Mouse (Mus musculus): Measurements from ENCODE around the gene Ttc21b. TPM values are rescaled to one million over a fixed set of nuclear protein-coding genes. Genes with fewer than 3 reads are reported as not detected.
"Not testable (repeated sequence)": the region's sequence is repeated elsewhere in the genome, so short reads cannot be mapped to it uniquely, and the experiment has no call there.

Gene Ttc21b
- total RNA-seq (2021): 1 to 10 TPM; 1.3 to 1.4 TPM
- long read RNA-seq, experiment 1: 0 reads
- long read RNA-seq, experiment 2: 0 reads

GRCm38 (mm10) chr2:66256220-66257131 is at the start of gene Ttc21b:
Ttc21b (minus strand) TSS chr2:66256617.
- DNase-seq: peak; percentile 92

- DNase-seq: no peak
These were observed 16.1 kb upstream of the Ttc21b start for GRCm38 (mm10) chr2:66272551-66272950.

DNA sequence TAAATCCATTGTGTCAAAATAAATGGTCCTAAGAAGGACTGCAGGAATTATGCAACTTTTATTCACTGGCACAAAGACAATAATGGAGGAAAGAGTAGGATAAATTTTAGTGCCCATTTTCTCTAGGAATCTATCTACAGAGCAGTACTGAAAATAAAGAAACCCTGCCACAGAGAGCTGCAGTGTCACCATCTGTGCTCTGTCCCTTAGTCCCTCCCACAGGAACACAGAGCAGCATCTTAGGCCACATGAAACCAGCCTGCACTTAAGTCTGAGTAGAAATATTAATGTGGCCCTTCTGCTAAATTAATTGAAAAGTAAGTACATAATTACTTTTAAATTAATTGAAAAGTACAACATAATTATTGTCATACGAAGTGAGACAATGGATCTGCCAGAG is 12.4 kb downstream of the Ttc21b start:
- DNase-seq: no peak

DNA sequence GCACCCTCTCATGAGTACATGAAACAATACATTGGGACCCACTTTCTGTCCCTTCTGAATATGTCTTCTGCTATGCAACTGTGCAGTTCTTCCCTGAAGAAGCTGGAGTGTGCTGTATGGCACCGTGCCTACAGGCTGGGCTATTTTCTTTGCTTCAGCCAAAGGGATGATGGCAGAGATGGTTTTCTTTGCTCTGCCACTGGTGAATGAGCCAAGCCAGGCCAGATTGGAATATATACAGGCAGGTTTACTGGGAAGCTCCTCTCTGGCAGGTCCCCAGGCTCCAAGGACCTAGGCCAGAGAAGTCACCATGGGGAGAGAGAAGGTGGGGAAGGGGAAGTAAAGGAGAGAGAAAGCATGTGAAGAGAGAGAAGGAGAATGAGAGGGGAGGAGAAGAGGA is 16.1 kb downstream of the Ttc21b start:
- DNase-seq: no peak

DNA sequence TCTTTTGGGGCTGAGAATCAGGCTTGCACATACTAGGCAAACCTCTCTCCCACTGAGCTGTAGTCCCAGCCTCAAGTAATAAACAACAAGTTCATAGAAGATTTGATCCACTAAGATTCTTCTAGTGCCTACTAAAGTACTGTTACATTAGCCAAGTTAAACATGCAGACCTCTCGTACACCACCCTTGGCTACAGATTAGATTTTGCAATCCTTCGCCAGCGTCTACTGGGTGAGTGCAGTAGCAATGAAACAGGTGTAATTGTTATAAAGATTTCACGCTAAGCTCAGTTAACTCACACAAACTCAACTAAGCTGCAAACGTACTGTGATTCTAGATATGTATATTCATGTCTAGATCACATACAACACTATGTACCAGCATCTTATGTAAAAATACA is 17.5 kb downstream of the Ttc21b start:
- no peak for DNase-seq

GRCm38 (mm10) chr2:66220954-66221353 is 35.5 kb downstream of the Ttc21b start:
- no peak for DNase-seq

DNA sequence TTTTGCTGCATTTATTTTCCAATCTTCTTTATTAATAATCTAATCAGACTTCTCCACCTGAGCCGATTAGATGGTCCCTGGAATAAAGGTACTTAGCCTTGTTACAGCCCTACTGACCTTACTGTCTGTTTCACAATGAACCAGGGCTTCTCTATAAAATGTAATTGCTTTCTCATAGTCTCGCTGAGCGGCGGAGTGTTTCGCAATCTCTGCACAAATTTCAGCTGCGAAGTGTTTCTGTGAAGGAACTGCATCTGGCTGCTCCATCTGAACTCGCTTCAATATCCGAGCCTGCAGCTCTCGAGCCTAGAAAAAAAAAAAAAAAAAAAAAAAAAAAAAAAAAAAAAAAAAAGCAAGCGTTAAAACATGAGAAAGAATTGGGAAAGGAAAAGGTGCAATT is 46.5 kb downstream of the Ttc21b start:
- no peak for DNase-seq

DNA sequence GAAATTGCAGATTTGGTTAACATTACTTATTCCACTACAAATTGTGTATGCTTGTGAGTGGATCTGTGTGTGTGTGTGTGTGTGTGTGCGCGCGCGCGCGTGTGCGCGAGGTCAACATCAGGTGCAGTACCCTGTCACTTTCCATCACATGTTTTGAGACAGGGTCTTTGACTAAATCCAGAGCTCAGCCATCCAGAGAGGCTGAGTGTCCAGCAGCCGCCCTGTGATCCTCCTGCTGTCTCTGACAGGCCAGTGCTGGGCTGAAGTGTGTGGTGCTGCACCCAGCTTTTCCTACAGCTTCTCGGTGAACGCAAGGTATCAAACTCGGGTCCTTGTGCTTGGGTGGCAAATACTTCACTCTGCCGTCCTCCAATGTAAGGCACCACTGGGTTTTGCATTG is 47.1 kb downstream of the Ttc21b start:
- DNase-seq: no peak

- DNase-seq: no peak
These were observed 49.6 kb downstream of the Ttc21b start for GRCm38 (mm10) chr2:66206796-66207195.

DNA sequence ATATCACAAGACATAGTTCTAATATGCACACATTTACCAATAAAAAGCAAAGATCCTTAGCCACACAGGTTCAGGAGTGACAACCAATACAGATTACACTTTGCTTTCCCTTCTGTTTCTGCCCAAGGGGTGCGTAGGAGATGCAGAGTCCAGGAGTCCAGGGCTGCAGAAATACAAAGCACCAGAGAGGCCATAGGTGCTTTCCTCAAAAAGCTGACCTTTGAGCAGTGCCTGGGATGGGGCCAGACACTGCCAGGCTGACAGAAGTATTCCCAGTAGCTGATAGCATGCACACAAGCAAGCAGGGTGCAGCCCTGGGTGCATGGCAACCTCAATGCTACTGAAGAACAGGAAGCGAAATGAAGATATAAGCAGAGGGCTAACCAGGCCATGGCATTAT is 52.2 kb downstream of the Ttc21b start:
- no peak for DNase-seq

DNA sequence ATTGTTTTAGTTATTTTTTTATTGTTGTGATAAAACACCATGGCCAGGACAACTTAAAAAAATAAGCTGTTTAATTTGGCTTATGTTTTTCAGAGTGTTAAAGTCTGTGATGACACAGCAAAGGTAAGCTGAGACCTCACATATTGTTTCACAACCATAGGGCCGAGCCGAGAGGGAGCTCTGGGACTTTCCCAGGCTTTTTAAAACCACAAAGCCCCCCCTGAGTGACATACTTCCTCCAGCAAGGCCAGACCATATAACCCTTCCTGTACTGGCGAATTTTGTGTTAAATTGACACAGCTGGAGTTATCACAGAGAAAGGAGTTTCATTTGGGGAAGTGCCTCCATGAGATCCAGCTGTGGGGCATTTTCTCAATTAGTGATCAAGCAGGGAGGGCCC is 56.2 kb downstream of the Ttc21b start:
- DNase-seq: no peak

- DNase-seq: no peak
These were observed 64.7 kb downstream of the Ttc21b start for GRCm38 (mm10) chr2:66191691-66192100.

DNA sequence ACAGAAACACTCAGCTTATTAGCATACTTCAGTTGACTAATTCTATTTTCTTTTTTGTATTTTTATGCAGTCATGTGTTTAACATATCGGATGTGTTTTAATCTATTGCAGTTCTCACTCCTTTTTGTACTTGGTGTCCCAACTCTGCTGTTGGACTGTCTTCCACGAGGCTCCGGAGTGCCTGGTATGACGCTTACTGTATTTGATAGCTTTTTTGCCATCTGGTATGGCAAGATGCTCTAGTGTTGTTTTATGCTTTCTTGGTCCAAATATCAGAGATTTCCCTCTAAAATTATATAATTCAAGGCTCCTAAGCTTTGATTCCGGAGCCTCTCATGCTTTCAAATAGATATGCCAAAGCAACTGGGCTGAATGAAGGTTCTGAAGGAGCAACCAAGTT is 66.3 kb downstream of the Ttc21b start:
- no peak for DNase-seq

- not testable (repeated sequence) for DNase-seq
These were observed 67.2 kb downstream of the Ttc21b start for GRCm38 (mm10) chr2:66189197-66189596.

- DNase-seq: no peak
These were observed 68.9 kb downstream of the Ttc21b start for GRCm38 (mm10) chr2:66187520-66187919.

DNA sequence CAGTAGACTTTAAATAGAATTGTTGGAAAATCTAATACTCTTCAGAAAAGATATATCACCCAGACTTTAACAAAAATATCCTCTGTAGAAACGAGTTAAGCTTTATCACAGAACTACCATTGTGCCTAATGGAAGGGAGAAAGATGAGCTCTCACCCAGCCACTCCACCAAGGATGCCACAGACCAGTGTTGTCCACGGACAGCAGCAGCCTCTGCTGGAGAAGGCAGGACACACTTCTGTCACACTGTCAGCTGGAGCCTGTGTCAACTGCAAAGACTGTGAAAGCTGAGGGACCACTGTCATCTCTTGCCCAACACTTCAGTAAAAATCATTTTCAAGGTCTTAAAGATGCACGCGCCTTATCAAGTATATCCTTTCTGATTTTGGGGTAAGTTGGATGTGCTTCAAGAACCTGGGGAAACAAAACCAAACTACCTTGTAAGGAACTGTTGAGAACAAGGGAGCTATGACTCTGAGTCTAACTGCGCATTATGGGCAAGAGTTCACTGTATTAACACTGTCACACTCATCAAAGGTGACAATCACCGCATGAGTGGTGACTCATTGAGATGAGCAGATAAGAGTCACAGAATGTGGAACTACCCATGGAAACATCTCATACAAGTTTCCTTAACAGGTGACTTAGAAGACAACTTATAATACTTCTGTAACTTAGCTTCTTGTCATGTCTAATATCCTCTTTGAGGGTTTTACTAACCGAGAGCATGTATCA is 71.8 kb downstream of the Ttc21b start:
- DNase-seq: no peak

GRCm38 (mm10) chr2:66180293-66180692 is 76.1 kb downstream of the Ttc21b start:
- no peak for DNase-seq

GRCm38 (mm10) chr2:66179782-66180181 is 76.6 kb downstream of the Ttc21b start:
- no peak for DNase-seq

DNA sequence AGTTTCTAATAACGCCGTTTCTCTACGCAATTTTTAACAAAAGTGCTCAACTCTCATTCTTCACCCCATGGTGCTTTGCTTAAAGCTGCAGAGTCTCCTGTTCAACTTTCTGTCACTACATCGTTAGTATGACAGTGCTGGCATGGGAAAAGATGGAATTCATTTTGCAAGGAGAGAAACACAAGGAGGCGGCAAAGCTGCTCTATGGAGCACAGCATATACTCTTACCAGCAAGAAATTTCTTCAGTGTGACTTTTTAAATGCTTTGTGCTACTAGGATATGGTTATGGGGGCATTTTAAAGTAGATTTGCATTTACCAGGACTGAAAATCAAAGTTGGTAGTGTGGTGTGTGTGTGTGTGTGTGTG is 77.6 kb downstream of the Ttc21b start:
- DNase-seq: no peak

GRCm38 (mm10) chr2:66177886-66178847 is 78.2 kb downstream of the Ttc21b start:
- no peak for DNase-seq

- no peak for DNase-seq
These were observed 79.4 kb downstream of the Ttc21b start for GRCm38 (mm10) chr2:66177017-66177416.

- DNase-seq: no peak
These were observed 83.3 kb downstream of the Ttc21b start for GRCm38 (mm10) chr2:66173134-66173533.
